Mouse (Mus musculus) olfactory bulb, adult 2 months (tissue): Measurements from ENCODE around the gene Opn1mw. TPM values are rescaled to one million over a fixed set of nuclear protein-coding genes. Genes with fewer than 3 reads are reported as not detected.
A peak's percentile ranks its signal among the peaks of the same experiment; 100 is the strongest.
"Not testable (repeated sequence)": the region's sequence is repeated elsewhere in the genome, so short reads cannot be mapped to it uniquely, and the experiment has no call there.

Experiments used
- H3K27ac ChIP-seq: fragments of 200-500 bp; 2 replicates; pipeline ENCODE4 v1.5.1; 2012; ENCODE audit warnings: low read depth, low read length; ENCODE audit not compliant: insufficient read depth
- H3K4me1 ChIP-seq: fragments of 200-500 bp; 2 replicates; pipeline ENCODE4 v1.6.1; 2012; ENCODE audit warnings: low read length; ENCODE audit not compliant: control insufficient read depth, insufficient read depth
- H3K4me3 ChIP-seq: fragments of 200-500 bp; 2 replicates; pipeline ENCODE4 v1.5.1; 2012; ENCODE audit warnings: mild to moderate bottlenecking, low read depth, low read length, moderate library complexity; ENCODE audit not compliant: insufficient read depth
- CTCF ChIP-seq: fragments of 200-500 bp; IDR thresholded peaks from 2 replicates; pipeline ENCODE4 v1.5.1; 2012; ENCODE audit warnings: low read depth, mild to moderate bottlenecking, low read length, moderate library complexity; ENCODE audit not compliant: insufficient read depth
- POLR2A ChIP-seq: fragments of 200-500 bp; IDR thresholded peaks from 2 replicates; pipeline ENCODE4 v1.6.1; 2012; ENCODE audit warnings: mild to moderate bottlenecking, low read depth, low read length, moderate library complexity; ENCODE audit not compliant: insufficient read depth
- WGBS: fragments of 180-500 bp; shearing (Covaris S2); methylation state at CpG from one replicate; pipeline ENCODE4 v1.1.7; 2018; 5-methylcytosine and 5-hydroxymethylcytosine counted together
- polyA plus RNA-seq: library from polyadenylated mRNA; stranded (reverse); fragments of >200 nt; gene quantifications from 2 replicates; pipeline ENCODE4 v1.2.4, GENCODE M21; 2012; ENCODE audit warnings: low replicate concordance; ENCODE audit not compliant: missing spikeins, insufficient read depth, insufficient read length

The Opn1mw gene
- polyA plus RNA-seq, 1 experiment, result not detected

- Histone ChIP-seq H3K27ac (no peak overlapping the region), H3K4me3 (peak overlapping the region; percentile 47), H3K4me1 (no peaks in the 10 kb centered on the region)
- TF ChIP-seq POLR2A (no peak), CTCF (0 out of 2 replicates have a peak, but pooled peaks have one; percentile 36)
- WGBS, result 21% methylated on average over 10 of the region's 10 CpGs
Measured at GRCm38 (mm10) chrX:74115511-74115910, 11.8 kb upstream of the Opn1mw start.

GRCm38 (mm10) chrX:74124975-74125374 is 2.3 kb upstream of the Opn1mw start:
- Histone ChIP-seq H3K4me3 (no peak overlapping the region), H3K4me1 (no peaks in the 10 kb centered on the region), H3K27ac (no peak overlapping the region)
- TF ChIP-seq POLR2A, result no peak
- no peak for TF ChIP-seq CTCF
- 70% methylated on average over 2 of the region's 2 CpGs for WGBS

DNA sequence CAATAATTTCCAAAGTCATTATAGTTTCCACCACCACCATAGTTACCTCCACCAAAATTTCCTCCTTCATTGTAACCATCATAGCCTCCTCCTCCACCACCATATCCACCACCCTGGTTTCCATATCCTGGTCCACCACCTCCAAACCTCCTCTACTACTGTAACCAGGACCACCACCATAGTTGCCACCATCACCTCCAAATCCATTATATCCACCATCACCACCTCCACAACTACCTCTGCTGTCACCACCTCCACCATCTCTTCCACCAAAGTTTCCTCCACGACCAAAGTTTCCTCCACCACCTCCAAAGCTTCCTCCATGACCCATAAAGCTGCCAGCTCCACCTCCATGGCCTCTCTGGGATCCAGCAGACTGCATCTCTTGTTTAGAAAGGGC is 8.0 kb downstream of the Opn1mw start, which contains the start of gene Mecp2:
Mecp2 (minus strand) TSS at position 101 of the 400 bp plus-strand sequence.
- H3K27ac ChIP-seq, H3K4me3 ChIP-seq, H3K4me1 ChIP-seq: not testable (repeated sequence)
- WGBS, result 39% methylated on average over 1 of the region's 1 CpGs

- no peaks in the 10 kb centered on the region for H3K4me1 ChIP-seq
- H3K4me3 ChIP-seq, result no peak within 1 kb of the TSS
- WGBS, result 97% methylated on average over 1 of the region's 1 CpGs
- TF ChIP-seq POLR2A, result no peak
- TF ChIP-seq CTCF, result no peak
- H3K27ac ChIP-seq, result no peak within 1 kb of the TSS
Measured at GRCm38 (mm10) chrX:74167738-74168137, 40.5 kb downstream of the Opn1mw start, which contains the start of gene Tex28. Tex28 (minus strand) TSS chrX:74167838.

DNA sequence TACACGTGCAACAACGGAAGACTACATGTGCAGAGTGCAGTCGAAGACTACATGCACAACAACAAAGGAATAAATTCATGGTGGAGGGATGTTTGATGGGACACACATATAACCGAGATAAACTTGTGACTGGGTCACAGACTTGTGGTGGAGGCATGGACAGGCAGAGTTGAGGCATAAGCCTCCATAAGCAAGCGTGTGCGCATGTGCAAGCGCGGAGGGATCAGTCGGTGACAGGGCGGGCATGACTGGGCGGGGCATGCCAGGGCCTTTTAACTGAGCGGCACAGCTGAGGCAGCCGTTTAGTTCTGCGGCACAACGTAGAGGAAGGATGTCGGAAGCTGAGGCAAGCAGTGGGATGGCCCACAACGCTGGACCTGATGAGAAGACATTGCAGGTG is 49.7 kb downstream of the Opn1mw start, which contains the start of gene Tktl1:
Tktl1 (plus strand) TSS at position 301 of the 400 bp plus-strand sequence.
- WGBS, result 90% methylated on average over 17 of the region's 17 CpGs
- no peak for TF ChIP-seq POLR2A
- TF ChIP-seq CTCF, result no peak
- Histone ChIP-seq H3K4me3 (no peak within 1 kb of the TSS), H3K4me1 (no peaks in the 10 kb centered on the region), H3K27ac (no peak within 1 kb of the TSS)

Other genes with a start within 250 kb of the Opn1mw start
- gene Avpr2, start 235.4 kb upstream of the Opn1mw start, polyA plus RNA-seq, result not detected in 2 replicates
- gene L1cam, start 231.4 kb upstream of the Opn1mw start, polyA plus RNA-seq, result not detected in 2 replicates
- not detected in 2 replicates for gene Arhgap4, start 205.6 kb upstream of the Opn1mw start, polyA plus RNA-seq
- gene Naa10, start 205.5 kb upstream of the Opn1mw start, polyA plus RNA-seq, result not detected in 2 replicates
- gene Renbp, start 196.6 kb upstream of the Opn1mw start, polyA plus RNA-seq, result not detected in 2 replicates
- gene Hcfc1, start 161.1 kb upstream of the Opn1mw start, polyA plus RNA-seq, result 99.2 and 394 TPM in 2 replicates
- gene Irak1, start 103.5 kb upstream of the Opn1mw start, polyA plus RNA-seq, result not detected in 2 replicates
- not detected in 2 replicates for gene Mecp2, start 7.9 kb downstream of the Opn1mw start, polyA plus RNA-seq
- not detected in 2 replicates for gene Tex28, start 40.4 kb downstream of the Opn1mw start, polyA plus RNA-seq
- not detected in 2 replicates for gene Tktl1, start 49.8 kb downstream of the Opn1mw start, polyA plus RNA-seq
- gene Flna, start 122.4 kb downstream of the Opn1mw start, polyA plus RNA-seq, result 372 TPM in 1 of 2 replicates, not detected in the other
- gene Emd, start 127.2 kb downstream of the Opn1mw start, polyA plus RNA-seq, result not detected in 2 replicates
- not detected in 2 replicates for gene Rpl10, start 143.3 kb downstream of the Opn1mw start, polyA plus RNA-seq
- gene Taz, start 154.4 kb downstream of the Opn1mw start, polyA plus RNA-seq, result not detected in 2 replicates
- not detected in 2 replicates for gene Dnase1l1, start 154.9 kb downstream of the Opn1mw start, polyA plus RNA-seq
- gene Atp6ap1, start 169.6 kb downstream of the Opn1mw start, polyA plus RNA-seq, result 501 and 1,287 TPM in 2 replicates
- 513 and 810 TPM in 2 replicates for gene Gdi1, start 177.5 kb downstream of the Opn1mw start, polyA plus RNA-seq
- gene Fam50a, start 185.6 kb downstream of the Opn1mw start, polyA plus RNA-seq, result 224 TPM in 1 of 2 replicates, not detected in the other
- not detected in 2 replicates for gene Plxna3, start 201.6 kb downstream of the Opn1mw start, polyA plus RNA-seq
- not detected in 2 replicates for gene Lage3, start 226.2 kb downstream of the Opn1mw start, polyA plus RNA-seq
- gene Ubl4a, start 245.8 kb downstream of the Opn1mw start, polyA plus RNA-seq, result not detected in 2 replicates
- gene Slc10a3, start 245.9 kb downstream of the Opn1mw start, polyA plus RNA-seq, result not detected in 2 replicates